Mouse (Mus musculus) lung, postnatal 0 days (tissue): ENCODE results near the gene Kcnt2.

Experiments
- CTCF ChIP-seq: IDR thresholded peaks from 2 replicates; pipeline ENCODE4 v1.5.1; 2016; ENCODE audit warnings: antibody characterized with exemption, mild to moderate bottlenecking
- EP300 ChIP-seq: IDR thresholded peaks from 2 replicates; pipeline ENCODE4 v1.6.1; 2016; ENCODE audit warnings: antibody characterized with exemption, mild to moderate bottlenecking, control low read depth

- no peak for TF ChIP-seq CTCF
- TF ChIP-seq EP300 = no peak
These were observed 20.7 kb upstream of the Kcnt2 start for GRCm38 (mm10) chr1:140225221-140225620.
